Mouse (Mus musculus): Measurements from ENCODE around the gene Smim11. TPM values are rescaled to one million over a fixed set of nuclear protein-coding genes. Genes with fewer than 3 reads are reported as not detected.

Smim11 gene
- 14.4 and 20.0 TPM in 2 replicates for polyA plus RNA-seq (2012; rRNA removed)

- DNase-seq (ENCODE audit: low read depth) = peak; percentile 79
Observed at GRCm38 (mm10) chr16:92300649-92301411, at the start of gene Smim11. Gene Smim11, plus strand, starts transcription at chr16:92301286.

GRCm38 (mm10) chr16:92254316-92254715 is 46.8 kb upstream of the Smim11 start:
- no peak for DNase-seq (ENCODE audit: low read depth)

- DNase-seq (ENCODE audit: low read depth) = peak; percentile 76
Observed at GRCm38 (mm10) chr16:92267861-92268260, 33.2 kb upstream of the Smim11 start.

GRCm38 (mm10) chr16:92274516-92274915 is 26.6 kb upstream of the Smim11 start:
- no peak for DNase-seq (ENCODE audit: low read depth)

GRCm38 (mm10) chr16:92275526-92275925 is 25.6 kb upstream of the Smim11 start:
- DNase-seq (ENCODE audit: low read depth) = no peak

GRCm38 (mm10) chr16:92282671-92283070 is 18.4 kb upstream of the Smim11 start:
- DNase-seq (ENCODE audit: low read depth) = no peak

GRCm38 (mm10) chr16:92285068-92285467 is 16.0 kb upstream of the Smim11 start:
- no peak for DNase-seq (ENCODE audit: low read depth)

- DNase-seq (ENCODE audit: low read depth) = no peak
Observed at GRCm38 (mm10) chr16:92286609-92287008, 14.5 kb upstream of the Smim11 start.

GRCm38 (mm10) chr16:92288778-92289177 is 12.3 kb upstream of the Smim11 start:
- no peak for DNase-seq (ENCODE audit: low read depth)

GRCm38 (mm10) chr16:92290045-92290444 is 11.0 kb upstream of the Smim11 start:
- no peak for DNase-seq (ENCODE audit: low read depth)

GRCm38 (mm10) chr16:92292101-92292500 is 9.0 kb upstream of the Smim11 start, which contains the start of gene Kcne2:
Gene Kcne2, plus strand, starts transcription at chr16:92292389.
- no peak for DNase-seq (ENCODE audit: low read depth)

- no peak for DNase-seq (ENCODE audit: low read depth)
Observed at GRCm38 (mm10) chr16:92294267-92294970, 6.7 kb upstream of the Smim11 start.

GRCm38 (mm10) chr16:92295328-92295727 is 5.8 kb upstream of the Smim11 start:
- no peak for DNase-seq (ENCODE audit: low read depth)

GRCm38 (mm10) chr16:92301412-92301806 is 323 bp downstream of the Smim11 start:
- DNase-seq (ENCODE audit: low read depth) = no peak

- no peak for DNase-seq (ENCODE audit: low read depth)
Observed at GRCm38 (mm10) chr16:92301989-92302388, 903 bp downstream of the Smim11 start.

- no peak for DNase-seq (ENCODE audit: low read depth)
Observed at GRCm38 (mm10) chr16:92302506-92302905, 1.4 kb downstream of the Smim11 start.

- no peak for DNase-seq (ENCODE audit: low read depth)
Observed at GRCm38 (mm10) chr16:92305519-92305918, 4.4 kb downstream of the Smim11 start.

- no peak for DNase-seq (ENCODE audit: low read depth)
Observed at GRCm38 (mm10) chr16:92307947-92308346, 6.9 kb downstream of the Smim11 start.

- no peak for DNase-seq (ENCODE audit: low read depth)
Observed at GRCm38 (mm10) chr16:92309126-92309525, 8.0 kb downstream of the Smim11 start.

- no peak for DNase-seq (ENCODE audit: low read depth)
Observed at GRCm38 (mm10) chr16:92313953-92314741, 13.1 kb downstream of the Smim11 start.

- no peak for DNase-seq (ENCODE audit: low read depth)
Observed at GRCm38 (mm10) chr16:92316049-92316738, 15.1 kb downstream of the Smim11 start.

All from gonadal fat pad, adult 2 months (tissue).